Mouse (Mus musculus): ENCODE data around the gene Lefty2.
A peak's percentile ranks its signal among the peaks of the same experiment; 100 is the strongest.

DNA sequence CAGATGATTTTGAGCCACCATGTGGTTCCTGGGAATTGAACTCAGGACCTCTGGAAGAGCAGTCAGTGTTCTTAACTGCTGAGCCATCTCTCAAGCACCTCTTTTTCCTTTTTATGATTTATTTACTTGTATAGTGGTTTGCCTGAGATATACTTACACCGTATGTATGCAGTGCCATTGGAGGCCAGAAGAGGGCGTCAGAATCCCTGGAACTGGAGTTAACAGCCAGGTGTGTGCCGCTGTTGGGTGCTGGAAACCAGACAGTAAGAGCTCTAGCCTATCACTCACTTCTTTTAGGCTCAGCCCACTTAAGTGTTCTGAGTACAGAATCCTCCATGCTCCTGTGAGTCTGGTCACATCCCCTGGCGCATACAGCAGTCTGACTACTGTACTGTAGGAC, 15.4 kb upstream of the Lefty2 start:
- TF ChIP-seq MAX (IDR thresholded peaks at IDR 0.05; ENCODE audit: low read length) = no peak
- TF ChIP-seq JUND (IDR thresholded peaks at IDR 0.05; ENCODE audit: low read depth, low read length) = no peak
- no peak for TF ChIP-seq ETS1 (IDR thresholded peaks at IDR 0.05; ENCODE audit: low read depth, low read length)
- TF ChIP-seq GATA1 (IDR thresholded peaks at IDR 0.05; ENCODE audit: low read depth, low read length) = no peak
- TF ChIP-seq NRF1 (IDR thresholded peaks at IDR 0.05; ENCODE audit: insufficient read depth, low read depth, low read length, poor library complexity, severe bottlenecking) = no peak
- TF ChIP-seq CTCF (IDR thresholded peaks at IDR 0.05 in 2 of 3, conservative IDR thresholded peaks at IDR 0.05 in 1 of 3; ENCODE audit: control insufficient read depth in 1 of 3, insufficient read depth in 1 of 3, low read depth in 2 of 3, low read length in 3 of 3, poor library complexity in 1 of 3, severe bottlenecking in 1 of 3) = peak; percentile 26 to 55 (median 28); a peak in 5 of 6 replicates
- TF ChIP-seq CHD2 (IDR thresholded peaks at IDR 0.05; ENCODE audit: low read length) = no peak
- no peak for TF ChIP-seq BHLHE40 (IDR thresholded peaks at IDR 0.05; ENCODE audit: borderline replicate concordance, low read depth, low read length)
- TF ChIP-seq USF1 (IDR thresholded peaks at IDR 0.05; ENCODE audit: low read depth, low read length) = no peak

Data from MEL (cell line).